Mouse (Mus musculus) olfactory bulb, adult 2 months (tissue): Measurements from ENCODE around the gene Eif5b. TPM values are rescaled to one million over a fixed set of nuclear protein-coding genes. Genes with fewer than 3 reads are reported as not detected.
"Not testable (repeated sequence)": the region's sequence is repeated elsewhere in the genome, so short reads cannot be mapped to it uniquely, and the experiment has no call there.

Experiments used
- H3K27ac ChIP-seq: fragments of 200-500 bp; 2 replicates; pipeline ENCODE4 v1.5.1; 2012; ENCODE audit warnings: low read depth, low read length; ENCODE audit not compliant: insufficient read depth
- H3K4me1 ChIP-seq: fragments of 200-500 bp; 2 replicates; pipeline ENCODE4 v1.6.1; 2012; ENCODE audit warnings: low read length; ENCODE audit not compliant: control insufficient read depth, insufficient read depth
- H3K4me3 ChIP-seq: fragments of 200-500 bp; 2 replicates; pipeline ENCODE4 v1.5.1; 2012; ENCODE audit warnings: mild to moderate bottlenecking, low read depth, low read length, moderate library complexity; ENCODE audit not compliant: insufficient read depth
- CTCF ChIP-seq: fragments of 200-500 bp; IDR thresholded peaks from 2 replicates; pipeline ENCODE4 v1.5.1; 2012; ENCODE audit warnings: low read depth, mild to moderate bottlenecking, low read length, moderate library complexity; ENCODE audit not compliant: insufficient read depth
- POLR2A ChIP-seq: fragments of 200-500 bp; IDR thresholded peaks from 2 replicates; pipeline ENCODE4 v1.6.1; 2012; ENCODE audit warnings: mild to moderate bottlenecking, low read depth, low read length, moderate library complexity; ENCODE audit not compliant: insufficient read depth
- WGBS: fragments of 180-500 bp; shearing (Covaris S2); methylation state at CpG from one replicate; pipeline ENCODE4 v1.1.7; 2018; 5-methylcytosine and 5-hydroxymethylcytosine counted together
- polyA plus RNA-seq: library from polyadenylated mRNA; stranded (reverse); fragments of >200 nt; gene quantifications from 2 replicates; pipeline ENCODE4 v1.2.4, GENCODE M21; 2012; ENCODE audit warnings: low replicate concordance; ENCODE audit not compliant: missing spikeins, insufficient read depth, insufficient read length

The Eif5b gene
- polyA plus RNA-seq, 1 experiment: 38.8 TPM

GRCm38 (mm10) chr1:37971520-37971919 lies 26.3 kb upstream of the Eif5b start:
- Histone ChIP-seq H3K4me1 (no peaks in the 10 kb centered on the region), H3K4me3 (no peak overlapping the region), H3K27ac (no peak overlapping the region)
- no peak for TF ChIP-seq POLR2A
- WGBS: 44% methylated on average over 4 of the region's 4 CpGs

DNA sequence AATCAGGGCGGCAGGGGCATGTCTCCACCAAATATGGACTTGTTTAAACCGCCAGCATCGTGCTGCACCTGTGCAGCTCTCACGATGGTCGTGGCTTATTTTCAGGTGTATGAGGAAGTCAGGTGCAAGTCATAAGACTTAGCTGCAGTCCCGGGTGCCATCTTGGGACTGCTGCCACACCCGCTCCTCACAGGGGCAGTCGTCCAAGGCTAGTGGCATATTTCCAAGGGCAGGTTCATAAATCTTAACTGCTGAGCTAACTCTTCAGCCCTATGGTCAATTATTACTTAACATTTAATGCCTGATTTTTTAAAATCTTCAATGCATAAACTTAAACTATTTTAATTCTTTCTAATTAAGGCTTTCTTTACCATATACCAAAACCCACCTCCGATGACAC lies 21.1 kb upstream of the Eif5b start:
- not testable (repeated sequence) for H3K4me3 ChIP-seq, H3K27ac ChIP-seq, H3K4me1 ChIP-seq
- 78% methylated on average over 9 of the region's 9 CpGs for whole genome bisulfite sequencing

DNA sequence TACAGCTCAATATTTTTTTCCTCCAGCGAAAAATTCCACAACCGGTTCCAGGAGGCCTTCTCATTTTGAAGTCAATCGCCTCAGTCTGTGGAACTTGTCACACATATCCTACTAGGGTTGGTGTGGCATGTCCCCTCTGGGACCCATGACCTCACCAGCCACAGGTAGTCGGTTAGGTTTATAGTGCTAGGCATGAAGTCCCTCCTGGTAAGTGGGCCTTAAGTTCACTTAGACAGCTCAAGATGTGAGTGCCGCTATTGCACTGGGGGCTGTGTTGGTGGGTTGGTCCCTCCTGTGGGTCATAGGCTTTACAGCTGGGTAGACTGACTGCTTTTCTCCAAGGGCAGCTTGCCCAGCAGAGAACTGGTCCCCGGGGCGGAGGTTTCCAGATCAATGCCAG lies 20.5 kb upstream of the Eif5b start:
- H3K4me3 ChIP-seq: no peak overlapping the region
- 69% methylated on average over 7 of the region's 7 CpGs for WGBS
- H3K27ac ChIP-seq: no peak overlapping the region
- TF ChIP-seq CTCF (no peak), POLR2A (no peak)
- H3K4me1 ChIP-seq: no peaks in the 10 kb centered on the region

DNA sequence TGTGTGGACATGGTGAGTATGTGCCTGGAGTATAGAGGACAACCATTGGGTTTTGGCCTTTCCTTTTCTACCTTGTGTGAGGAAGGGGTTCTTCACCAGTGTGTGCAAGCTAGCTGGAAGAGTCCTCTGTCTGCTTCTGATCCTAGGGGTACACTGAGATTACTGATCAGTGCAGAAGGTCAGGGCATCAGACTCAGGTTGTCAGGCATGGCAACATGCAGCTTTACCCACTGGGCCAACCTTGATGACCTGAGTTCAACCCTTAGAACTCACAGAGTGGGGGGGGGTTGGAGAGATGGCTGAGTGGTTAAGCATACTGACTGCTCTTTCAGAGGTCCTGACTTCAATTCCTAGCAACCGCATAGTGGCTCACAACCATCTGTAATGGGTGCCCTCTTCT lies 13.5 kb upstream of the Eif5b start:
- no peaks in the 10 kb centered on the region for H3K4me1 ChIP-seq
- TF ChIP-seq CTCF (no peak), POLR2A (no peak)
- WGBS: 91% methylated on average over 1 of the region's 1 CpGs

GRCm38 (mm10) chr1:37985764-37986323 lies 12.0 kb upstream of the Eif5b start:
- TF ChIP-seq CTCF (peak; percentile 55), POLR2A (no peak)
- Histone ChIP-seq H3K4me1 (no peaks in the 10 kb centered on the region), H3K27ac (no peak overlapping the region), H3K4me3 (no peak overlapping the region)
- WGBS: 79% methylated on average over 9 of the region's 9 CpGs

More for the DNA sequence above, 13.5 kb upstream of the Eif5b start:
- no peak overlapping the region for H3K4me3 ChIP-seq
- no peak overlapping the region for H3K27ac ChIP-seq

GRCm38 (mm10) chr1:37987856-37988255 lies 10.0 kb upstream of the Eif5b start:
- Histone ChIP-seq H3K4me1 (no peaks in the 10 kb centered on the region), H3K27ac (no peak overlapping the region), H3K4me3 (no peak overlapping the region)
- WGBS: 89% methylated on average over 5 of the region's 5 CpGs
- TF ChIP-seq POLR2A (no peak), CTCF (no peak)

GRCm38 (mm10) chr1:37996226-37996625 lies 1.6 kb upstream of the Eif5b start:
- 35% methylated on average over 3 of the region's 3 CpGs for WGBS
- TF ChIP-seq POLR2A: no peak
- TF ChIP-seq CTCF: no peak
- Histone ChIP-seq H3K27ac (no peak overlapping the region), H3K4me1 (no peaks in the 10 kb centered on the region), H3K4me3 (peak overlapping the region; percentile 94)

DNA sequence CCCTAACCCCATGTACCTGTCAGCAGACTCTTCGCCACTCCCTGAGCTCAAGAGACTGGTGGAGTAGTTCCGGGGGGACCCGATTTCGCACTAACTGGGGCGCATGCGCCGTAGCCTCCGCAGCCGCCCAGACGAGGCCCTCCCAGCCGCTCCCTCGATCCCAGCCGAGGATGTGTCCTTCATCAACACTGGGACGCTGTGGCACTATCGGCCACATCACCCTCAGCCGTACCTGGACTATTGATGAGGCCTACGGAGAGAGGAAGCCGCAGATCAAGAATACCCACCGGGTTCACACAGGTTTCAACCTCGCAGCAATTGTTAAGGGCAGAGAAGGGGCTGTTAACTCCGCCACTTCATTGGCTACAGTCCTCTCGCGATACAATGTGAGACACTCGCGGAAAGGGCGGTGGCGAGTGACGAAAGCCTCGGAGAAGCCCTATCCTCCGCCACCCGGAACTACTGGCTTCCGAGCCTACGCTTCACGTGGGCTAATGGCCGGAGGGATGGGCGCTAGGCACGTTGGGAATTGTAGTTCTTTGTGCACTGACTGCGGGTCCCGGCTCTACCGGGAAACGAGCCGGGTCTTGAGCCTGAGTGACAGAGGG lies 829 bp upstream of the Eif5b start:
- under 1% methylated on average over 42 of the region's 42 CpGs for WGBS

GRCm38 (mm10) chr1:37998371-37999199 lies 775 bp downstream of the Eif5b start:
- H3K4me1 ChIP-seq: no peaks in the 10 kb centered on the region
- 5% methylated on average over 45 of the region's 47 CpGs for WGBS
- TF ChIP-seq CTCF: no peak
- TF ChIP-seq POLR2A: no peak
- H3K4me3 ChIP-seq: peak overlapping the region; percentile 82
- H3K27ac ChIP-seq: no peak overlapping the region

More for the DNA sequence above, 829 bp upstream of the Eif5b start:
- no peaks in the 10 kb centered on the region for H3K4me1 ChIP-seq
- TF ChIP-seq CTCF (no peak), POLR2A (peak; percentile 40)
- peak overlapping the region; percentile 99 for H3K27ac ChIP-seq
- peak overlapping the region; percentile 94 for H3K4me3 ChIP-seq
